Mouse (Mus musculus): ENCODE data around the gene Swt1.
"Not testable (repeated sequence)": the region's sequence is repeated elsewhere in the genome, so short reads cannot be mapped to it uniquely, and the experiment has no call there.

Gene Swt1

GRCm38 (mm10) chr1:151428263-151429221 is at the start of gene Swt1, which contains the start of gene Trmt1l:
Gene Swt1, minus strand, starts transcription at chr1:151428455.
Gene Trmt1l, plus strand, starts transcription at chr1:151428542.
- DNase-seq (ENCODE audit: low spot score in 2 of 2) = peak; percentile 99 to 100

- DNase-seq (ENCODE audit: low spot score in 2 of 2) = not testable (repeated sequence)
Measured at GRCm38 (mm10) chr1:151472386-151472785, 44.1 kb upstream of the Swt1 start.

GRCm38 (mm10) chr1:151471429-151471828 is 43.2 kb upstream of the Swt1 start:
- DNase-seq (ENCODE audit: low spot score in 2 of 2) = no peak

DNA sequence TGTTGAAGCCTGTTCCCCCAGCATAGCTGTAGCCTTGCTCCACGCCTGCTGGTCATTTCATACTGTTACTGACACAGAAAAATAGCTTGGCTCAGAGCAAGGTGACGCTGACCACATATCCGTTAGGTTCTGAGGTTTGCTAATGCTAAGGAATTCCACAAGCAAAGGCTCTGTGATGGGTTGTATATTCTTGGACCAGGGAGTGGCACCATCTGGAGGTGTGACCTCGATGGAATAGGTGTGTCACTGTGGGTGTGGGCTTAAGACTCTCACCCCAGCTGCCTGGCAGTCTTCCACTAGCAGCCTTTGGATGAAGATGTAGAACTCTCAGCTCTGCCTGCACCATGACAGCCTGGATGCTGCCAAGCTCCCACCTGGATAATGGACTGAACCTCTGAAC is 38.3 kb upstream of the Swt1 start:
- DNase-seq (ENCODE audit: low spot score in 2 of 2) = no peak

DNA sequence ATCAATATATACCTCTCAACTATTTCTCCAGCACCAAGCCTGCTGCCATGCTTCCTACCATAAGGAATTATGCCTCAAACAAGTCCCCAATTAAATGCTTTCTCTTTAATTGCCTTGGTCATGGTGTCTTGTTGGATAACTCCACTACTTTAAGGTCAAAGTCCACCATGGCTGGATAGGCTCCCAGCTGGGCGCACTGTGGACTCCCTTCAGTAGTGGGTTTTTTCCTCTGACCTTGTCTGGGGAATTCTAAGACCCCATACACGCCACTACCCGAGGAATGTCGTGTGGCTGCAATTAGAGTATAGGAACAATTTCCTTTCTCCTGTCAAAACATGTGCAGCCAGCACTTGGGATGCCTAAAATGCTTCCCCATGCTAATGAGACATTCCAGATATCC is 36.7 kb upstream of the Swt1 start:
- DNase-seq (ENCODE audit: low spot score in 2 of 2) = no peak

GRCm38 (mm10) chr1:151461265-151461664 is 33.0 kb upstream of the Swt1 start:
- no peak for DNase-seq (ENCODE audit: low spot score in 2 of 2)

DNA sequence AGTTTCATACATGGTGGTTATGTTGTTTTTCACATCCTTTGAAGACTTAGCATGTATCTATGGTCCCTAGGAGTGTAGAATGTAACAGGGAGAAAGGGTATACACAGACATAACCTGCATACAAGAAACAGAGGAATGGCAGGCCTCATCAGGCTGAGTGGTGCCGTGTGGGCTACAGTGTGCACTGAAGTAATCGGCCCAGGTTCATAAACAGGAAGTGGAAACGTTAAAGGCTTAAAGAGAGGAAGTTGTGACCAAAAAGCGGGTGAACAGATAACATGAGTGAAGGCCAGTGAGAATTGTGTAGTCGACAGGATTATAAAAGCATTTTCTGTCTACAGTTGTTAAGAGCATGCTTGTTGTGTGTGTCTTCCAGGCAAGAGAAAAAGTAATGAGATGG is 28.8 kb upstream of the Swt1 start:
- no peak for DNase-seq (ENCODE audit: low spot score in 2 of 2)

GRCm38 (mm10) chr1:151451946-151452345 is 23.7 kb upstream of the Swt1 start:
- DNase-seq (ENCODE audit: low spot score in 2 of 2) = no peak

DNA sequence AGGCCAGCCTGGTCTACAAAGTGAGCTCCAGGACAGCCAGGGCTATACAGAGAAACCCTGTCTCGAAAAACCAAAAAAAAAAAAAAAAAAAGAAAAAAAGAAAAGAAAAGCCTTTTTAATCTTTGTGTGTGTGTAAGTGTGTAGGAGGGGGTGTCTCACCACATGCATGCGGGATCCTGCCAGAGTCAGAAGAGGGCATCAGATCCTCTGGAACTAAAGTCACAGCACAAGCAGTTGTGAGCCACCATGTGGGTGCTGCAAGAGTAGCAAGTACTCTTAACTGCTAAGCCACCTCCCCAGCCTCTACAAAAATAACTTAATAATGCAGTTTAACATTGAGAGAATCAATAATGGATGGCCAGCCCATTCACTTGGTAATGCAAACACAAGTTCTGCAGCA is 22.6 kb upstream of the Swt1 start:
- DNase-seq (ENCODE audit: low spot score in 2 of 2) = no peak

DNA sequence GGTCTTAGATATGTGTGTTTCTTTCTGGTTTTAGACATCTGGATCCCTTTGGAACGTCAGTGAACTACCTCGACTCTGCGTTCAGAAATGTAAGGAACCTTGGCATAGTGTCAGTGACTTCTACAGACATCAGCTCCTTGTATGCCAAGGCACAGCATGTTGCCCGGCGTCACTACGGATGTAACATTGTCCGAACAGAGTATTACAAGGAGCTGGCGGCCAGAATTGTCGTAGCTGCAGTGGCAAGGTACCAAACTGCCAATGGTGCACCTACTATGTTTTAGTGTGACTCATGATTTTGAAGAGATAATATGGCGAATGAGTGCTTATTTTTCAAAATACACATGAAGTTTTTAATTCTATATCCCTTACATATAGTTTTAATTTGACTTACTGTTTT is 21.6 kb upstream of the Swt1 start:
- no peak for DNase-seq (ENCODE audit: low spot score in 2 of 2)

GRCm38 (mm10) chr1:151435431-151435830 is 7.2 kb upstream of the Swt1 start:
- no peak for DNase-seq (ENCODE audit: low spot score in 2 of 2)

DNA sequence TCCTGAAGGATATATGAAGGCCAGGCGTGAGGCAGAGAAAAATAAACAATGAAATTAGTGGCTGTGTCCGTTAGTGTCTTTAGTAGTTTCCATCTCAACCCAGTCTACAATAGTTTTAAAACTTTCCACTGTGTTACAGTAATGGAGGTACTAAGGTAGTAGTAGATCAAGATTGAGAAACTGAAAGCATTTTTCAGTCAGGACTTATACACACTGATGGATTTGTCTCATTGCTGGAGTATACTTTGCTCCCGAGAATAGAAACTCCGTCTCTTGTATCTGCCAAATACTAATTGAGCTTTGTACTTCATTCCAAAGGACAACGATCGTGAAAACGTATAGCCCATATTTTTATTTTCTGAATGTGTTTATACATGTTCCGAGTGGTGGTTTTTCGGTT is 1.1 kb upstream of the Swt1 start:
- no peak for DNase-seq (ENCODE audit: low spot score in 2 of 2)

DNA sequence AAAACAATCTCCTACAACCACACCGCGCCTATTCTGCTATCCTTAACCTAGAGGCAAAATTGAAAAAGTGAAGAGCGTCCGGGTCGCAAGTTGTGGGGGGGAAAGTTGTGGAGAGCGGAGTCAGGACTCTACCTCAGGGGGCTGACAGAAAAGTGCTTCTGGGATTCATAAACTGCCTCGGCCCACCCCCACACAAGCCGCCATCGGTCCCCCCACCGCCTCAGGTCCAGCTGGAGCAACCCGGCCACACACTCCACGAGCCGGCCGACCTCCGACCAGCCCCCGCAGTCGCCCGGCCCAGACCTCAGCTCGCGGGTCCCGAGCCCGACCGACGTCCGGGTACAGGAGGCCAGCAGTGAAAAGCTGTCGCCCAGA is 380 bp downstream of the Swt1 start:
- no peak for DNase-seq (ENCODE audit: low spot score in 2 of 2)

DNA sequence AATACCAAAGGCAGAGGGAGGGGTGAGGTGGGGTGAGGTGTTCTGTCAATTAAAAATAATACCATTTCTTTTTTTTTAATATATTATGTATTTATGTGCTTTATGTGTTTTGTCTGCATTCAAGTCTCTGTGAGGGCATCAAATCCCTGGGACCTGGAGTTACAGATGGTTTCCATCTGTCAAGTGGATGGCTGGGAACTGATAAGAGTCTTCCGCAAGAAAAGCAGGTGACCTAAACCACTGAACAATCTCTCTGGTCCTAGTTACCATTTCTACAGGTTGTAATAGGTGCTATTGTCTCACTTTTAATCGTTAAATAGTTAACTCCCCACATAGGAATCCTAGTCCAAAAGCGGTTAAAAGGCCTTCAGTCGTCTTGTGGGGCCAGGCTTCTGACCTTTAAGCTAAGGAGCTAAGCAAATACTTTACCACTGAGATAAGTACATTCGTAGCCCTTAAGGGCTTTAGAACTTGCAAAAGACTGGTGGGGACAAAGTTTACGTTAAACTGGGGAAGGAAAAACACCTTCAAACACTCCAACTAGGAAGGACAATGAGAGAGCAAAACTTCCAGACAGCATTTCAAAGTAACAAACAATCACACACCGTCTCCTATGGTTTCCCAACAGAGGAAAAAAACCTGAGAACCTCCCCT is 1.2 kb downstream of the Swt1 start:
- DNase-seq (ENCODE audit: low spot score in 2 of 2) = no peak

- no peak for DNase-seq (ENCODE audit: low spot score in 2 of 2)
Measured at GRCm38 (mm10) chr1:151422178-151422577, 6.1 kb downstream of the Swt1 start.

GRCm38 (mm10) chr1:151409827-151410226 is 18.4 kb downstream of the Swt1 start:
- DNase-seq (ENCODE audit: low spot score in 2 of 2) = no peak

GRCm38 (mm10) chr1:151390029-151390428 is 38.2 kb downstream of the Swt1 start:
- DNase-seq (ENCODE audit: low spot score in 2 of 2) = no peak

GRCm38 (mm10) chr1:151377353-151377752 is 50.9 kb downstream of the Swt1 start:
- DNase-seq (ENCODE audit: low spot score in 2 of 2) = no peak

DNA sequence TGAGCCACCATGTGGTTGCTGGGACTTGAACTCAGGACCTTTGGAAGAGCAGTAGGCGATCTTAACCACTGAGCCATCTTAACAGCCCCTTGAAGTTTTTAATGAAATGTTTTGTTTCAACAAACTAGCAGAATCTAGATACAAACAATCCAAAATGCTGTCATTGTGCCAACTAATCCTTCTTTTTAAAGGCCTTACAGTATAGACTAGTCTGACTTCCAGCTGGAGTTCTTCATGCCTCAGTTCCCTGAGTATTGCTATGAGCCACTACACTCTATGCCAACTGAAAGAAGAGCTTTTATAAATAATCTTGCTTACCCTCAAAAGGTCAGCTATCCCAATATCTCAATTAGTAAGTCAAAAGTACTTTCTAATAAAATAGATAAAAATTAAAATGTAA is 55.4 kb downstream of the Swt1 start:
- DNase-seq (ENCODE audit: low spot score in 2 of 2) = no peak

DNA sequence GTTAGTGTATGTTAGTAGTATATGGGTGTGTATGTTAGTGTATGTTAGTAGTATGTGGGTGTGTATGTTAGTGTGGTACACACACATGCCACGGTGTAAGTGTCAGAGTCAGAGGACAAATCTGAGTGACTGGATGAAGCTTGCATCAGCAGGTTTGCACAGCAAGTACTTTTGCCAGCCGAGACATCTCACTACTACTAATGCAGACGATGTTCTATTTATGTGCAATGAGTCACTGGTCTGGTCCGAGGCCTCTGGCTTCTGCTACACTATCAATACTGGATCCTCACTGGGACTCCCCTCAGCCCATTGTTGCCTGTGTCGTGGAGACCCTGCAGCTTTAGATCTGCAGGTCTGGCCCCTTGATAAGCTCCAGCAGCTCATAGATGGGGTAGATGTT is 56.7 kb downstream of the Swt1 start:
- DNase-seq (ENCODE audit: low spot score in 2 of 2) = no peak

DNA sequence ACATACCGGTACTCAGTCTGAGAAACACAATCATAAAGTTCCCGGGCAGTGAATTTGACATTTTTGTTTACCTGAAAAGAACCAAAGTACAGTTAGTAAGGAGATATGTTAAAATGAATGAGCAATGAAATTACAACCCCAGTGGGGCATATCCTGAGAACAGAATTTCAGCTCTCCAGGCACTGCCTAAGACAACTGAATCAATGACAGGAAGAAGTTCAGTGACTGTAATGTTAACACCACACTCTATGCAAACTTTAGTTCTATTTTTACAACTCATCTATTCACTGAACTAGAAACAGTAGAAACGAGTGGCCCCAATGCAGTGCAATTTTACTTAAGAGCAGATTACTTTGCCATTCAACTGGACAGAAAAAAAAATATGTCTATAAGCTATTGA is 57.7 kb downstream of the Swt1 start:
- DNase-seq (ENCODE audit: low spot score in 2 of 2) = no peak

- DNase-seq (ENCODE audit: low spot score in 2 of 2) = no peak
Measured at GRCm38 (mm10) chr1:151368444-151368843, 59.8 kb downstream of the Swt1 start.

GRCm38 (mm10) chr1:151367721-151368324 is 60.4 kb downstream of the Swt1 start:
- no peak for DNase-seq (ENCODE audit: low spot score in 2 of 2)
